Mouse (Mus musculus) ovary, postnatal 10 days (tissue): ENCODE measurements around the gene Myh6.

Experiments used
- DNase-seq: peaks from one replicate; pipeline ENCODE4 v3.0.0; 2022; ENCODE audit warnings: low spot score

Gene Myh6

DNA sequence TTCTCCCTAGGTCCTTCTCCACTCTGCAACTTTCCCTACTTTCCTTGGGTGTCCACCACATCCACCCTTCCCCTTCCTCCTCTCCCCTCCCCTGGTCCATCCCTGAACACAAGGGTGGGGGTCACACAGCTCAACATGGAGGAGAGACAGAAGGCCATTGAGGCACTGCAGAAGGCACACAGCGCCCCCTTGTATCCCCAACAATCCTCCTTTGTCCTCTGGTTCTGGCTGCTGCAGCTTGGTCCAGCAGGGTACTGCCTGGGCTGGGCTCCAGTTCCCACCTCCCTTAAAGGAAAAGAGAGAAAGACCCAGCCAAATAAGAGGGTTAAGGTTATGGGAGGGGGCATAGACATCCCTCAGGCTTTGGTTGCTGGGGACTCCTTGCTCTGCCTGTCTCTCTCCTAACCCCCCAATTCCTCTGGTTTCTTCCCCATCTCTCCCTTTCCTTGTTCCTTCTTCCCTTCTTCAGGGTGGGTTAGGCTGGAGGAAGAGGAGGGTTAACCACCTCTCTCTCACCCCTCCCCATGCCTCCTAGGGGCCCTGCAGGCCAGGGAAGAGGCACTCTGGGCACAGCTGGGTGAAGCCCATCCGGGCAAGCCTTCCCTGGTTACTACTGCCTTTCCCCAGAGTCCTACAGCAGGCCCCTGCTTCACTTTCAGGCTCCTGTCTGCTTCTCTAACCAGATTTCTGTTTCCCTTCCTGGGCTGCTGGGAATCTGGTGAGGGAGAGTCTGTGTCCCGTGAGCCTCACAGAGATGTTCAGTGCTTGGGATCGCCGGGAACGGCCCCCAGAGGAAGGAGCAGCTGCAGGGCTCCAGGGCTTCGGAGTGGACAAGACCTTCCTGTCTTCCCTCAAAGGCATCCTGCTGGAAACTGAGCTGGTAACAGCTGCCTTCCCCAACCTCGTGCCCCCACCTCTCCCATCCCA is 30.6 kb downstream of the Myh6 start, which contains the start of gene Cmtm5:
Cmtm5 (plus strand) TSS at position 358 of the 927 bp plus-strand sequence.
- DNase-seq, result no peak

DNA sequence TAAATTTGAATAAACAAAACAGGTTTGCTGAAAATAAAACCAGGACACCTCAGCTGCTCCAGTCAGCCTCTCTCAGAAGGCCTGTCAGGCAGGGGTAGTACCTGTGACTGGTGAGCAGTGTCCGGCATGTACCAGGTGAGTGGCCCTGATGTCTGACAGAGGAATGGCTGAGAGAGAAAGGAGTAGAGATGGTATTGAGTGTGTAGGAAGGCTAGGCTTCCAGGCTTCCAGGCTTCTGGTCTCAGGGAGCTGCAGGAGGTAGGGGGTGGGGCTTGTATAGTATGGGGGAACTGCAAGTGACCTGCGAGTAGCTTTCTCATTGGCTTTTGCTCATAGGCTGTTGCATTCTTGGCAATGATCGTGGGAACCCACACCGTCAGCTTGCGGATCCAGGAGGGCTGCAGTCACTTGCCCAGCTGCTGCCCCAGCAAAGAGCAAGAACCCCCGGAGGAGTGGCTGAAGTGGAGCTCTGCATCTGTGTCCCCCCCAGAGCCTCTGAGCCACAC is 34.0 kb downstream of the Myh6 start, which contains the start of gene Il25:
Il25 (plus strand) TSS at position 51 of the 506 bp plus-strand sequence.
- no peak for DNase-seq

DNA sequence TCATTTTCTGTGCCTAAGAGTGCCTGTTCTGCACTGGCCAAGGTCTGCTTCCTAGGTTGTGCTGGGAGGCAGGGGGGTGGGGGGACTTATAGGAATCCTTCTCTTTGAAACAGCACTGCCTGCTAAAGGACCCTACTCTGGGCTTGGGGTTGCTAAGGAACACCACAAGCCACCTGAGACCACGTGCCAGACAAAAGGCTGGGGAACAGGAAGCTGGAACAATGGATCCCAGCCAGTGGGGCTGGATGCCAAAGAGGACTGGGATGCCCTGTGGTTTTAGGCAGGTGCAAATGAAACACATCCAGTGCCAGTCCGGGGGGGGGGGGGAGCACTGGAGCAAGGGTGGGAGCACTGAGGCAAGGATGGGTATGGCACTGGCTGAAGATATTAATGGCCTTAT is 36.3 kb downstream of the Myh6 start:
- no peak for DNase-seq

DNA sequence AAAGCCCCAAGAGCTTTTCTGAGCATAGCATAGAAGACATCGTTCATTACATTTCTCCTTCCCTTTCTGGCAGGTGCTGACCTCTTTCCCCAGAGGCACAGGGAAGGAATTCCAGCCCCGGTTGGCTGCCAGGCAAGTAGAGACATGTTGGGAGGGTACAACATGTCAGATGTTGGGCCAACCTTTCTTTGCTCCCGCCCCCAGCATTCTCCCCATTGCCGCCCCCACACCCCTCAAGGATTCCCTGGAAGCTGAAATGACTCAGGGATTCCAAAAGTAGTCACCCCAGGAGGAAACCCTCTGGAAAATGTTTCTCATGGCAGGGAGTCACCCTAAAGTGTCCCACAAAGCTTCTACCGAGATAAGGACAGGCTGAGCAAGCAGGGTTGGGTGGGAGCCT is 36.9 kb downstream of the Myh6 start:
- no peak for DNase-seq

DNA sequence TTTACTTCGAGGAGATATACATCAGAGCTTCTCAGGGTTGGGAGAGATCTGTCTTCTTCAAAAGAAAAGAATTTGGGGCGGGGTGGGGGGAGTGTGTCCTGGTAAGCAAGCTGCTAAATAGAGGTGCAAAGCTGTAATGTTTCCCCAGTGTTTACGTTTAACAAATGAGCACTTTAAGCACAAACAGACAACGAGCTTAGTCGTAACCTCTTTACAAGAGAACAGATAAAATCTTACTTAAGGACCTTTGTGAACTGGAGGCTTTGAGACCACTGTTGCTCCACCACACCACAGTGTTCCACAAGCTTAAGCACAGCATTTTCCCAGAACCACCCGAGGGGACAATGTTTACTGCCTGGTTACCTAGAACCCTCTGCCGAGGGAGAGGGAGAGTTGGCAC is 39.4 kb downstream of the Myh6 start:
- no peak for DNase-seq

DNA sequence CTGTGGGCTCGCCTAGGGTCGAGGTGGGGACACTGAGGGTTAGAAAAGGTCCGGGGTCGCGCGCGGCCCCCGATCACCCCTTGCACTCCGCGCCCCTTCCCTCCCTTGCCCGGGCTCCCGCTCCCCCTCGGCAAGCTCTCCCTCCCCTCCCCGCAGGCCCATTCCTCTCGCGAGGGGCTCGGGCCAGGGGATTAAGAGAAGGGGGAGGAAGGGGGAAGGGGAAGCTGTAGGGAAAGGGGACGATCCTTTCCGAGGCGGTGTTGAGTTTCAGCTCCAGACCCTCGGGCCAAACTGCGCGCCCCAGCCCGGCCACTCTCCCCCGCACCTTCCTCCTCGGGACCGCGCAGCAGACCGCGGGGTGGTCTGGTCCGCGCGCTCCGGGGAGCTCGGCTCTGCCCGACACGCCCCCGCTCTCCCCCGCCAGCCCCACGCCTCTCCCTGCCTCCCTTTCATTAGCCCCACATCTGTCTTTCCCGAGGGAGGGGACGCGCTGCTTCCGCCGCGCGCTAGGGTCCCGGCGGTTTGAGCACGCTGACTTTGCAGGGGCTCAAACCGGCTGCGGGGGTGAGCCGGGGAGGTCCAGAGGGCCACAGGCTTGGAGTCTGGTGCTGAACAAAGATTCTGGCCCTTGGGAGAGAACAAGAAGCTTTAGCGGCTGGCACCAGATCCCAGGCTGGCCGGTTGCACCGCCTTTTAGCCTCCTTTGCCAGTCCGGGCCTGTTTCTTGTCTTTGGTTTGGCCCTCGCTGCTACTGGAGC is 40.1 kb downstream of the Myh6 start:
- DNase-seq, result peak; percentile 57

DNA sequence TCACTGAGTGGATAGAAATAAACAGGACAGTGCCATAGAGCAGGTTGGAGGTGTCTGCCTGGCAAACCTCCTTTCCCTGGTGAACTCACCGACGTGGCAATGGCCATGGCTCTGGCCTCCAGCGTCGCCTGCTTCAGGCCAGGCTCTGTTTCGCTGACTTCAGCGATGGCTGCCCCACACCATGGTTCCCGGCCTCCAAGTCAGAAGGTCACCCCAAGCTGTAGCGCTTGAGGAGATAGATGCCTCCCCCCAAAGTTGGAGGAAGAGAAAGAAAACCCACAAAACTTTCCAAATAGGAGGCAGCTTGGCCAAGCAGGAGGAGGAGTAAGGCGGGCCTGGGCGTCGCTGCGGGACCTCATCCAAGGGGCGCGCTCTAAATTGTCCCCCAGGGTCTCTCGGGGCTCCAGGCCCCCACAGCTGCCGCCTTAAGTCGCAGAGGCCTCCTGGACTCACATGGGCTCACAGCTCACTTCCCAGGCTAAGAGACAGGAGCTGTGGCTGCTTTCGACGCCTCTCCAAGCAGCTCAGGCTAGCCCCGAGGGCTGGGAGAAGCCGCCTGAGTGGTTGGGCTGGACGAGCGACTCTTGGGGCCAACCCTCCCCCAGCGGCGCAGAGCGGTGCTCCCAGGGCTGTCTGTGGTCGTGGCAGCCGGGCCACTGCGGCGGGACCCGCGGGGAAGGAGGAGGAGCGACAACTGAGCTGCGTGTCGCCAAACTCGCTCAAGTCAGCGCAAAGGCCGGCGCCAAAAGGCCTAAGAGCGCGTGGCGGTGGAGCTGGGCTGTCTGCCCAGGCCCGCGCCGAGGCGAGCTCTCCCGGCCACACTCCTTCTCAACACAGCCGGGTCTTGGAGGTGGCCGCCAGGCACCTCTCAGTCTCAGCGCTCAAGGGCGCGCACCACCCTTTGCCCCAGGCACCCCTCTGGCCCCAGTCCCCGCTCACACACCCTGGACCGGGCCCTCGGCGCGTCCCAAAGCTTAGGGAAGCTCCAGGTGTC is 41.1 kb downstream of the Myh6 start, which contains the start of gene Efs:
Efs (minus strand) TSS at position 778 of the 994 bp plus-strand sequence.
- peak; percentile 71 for DNase-seq

DNA sequence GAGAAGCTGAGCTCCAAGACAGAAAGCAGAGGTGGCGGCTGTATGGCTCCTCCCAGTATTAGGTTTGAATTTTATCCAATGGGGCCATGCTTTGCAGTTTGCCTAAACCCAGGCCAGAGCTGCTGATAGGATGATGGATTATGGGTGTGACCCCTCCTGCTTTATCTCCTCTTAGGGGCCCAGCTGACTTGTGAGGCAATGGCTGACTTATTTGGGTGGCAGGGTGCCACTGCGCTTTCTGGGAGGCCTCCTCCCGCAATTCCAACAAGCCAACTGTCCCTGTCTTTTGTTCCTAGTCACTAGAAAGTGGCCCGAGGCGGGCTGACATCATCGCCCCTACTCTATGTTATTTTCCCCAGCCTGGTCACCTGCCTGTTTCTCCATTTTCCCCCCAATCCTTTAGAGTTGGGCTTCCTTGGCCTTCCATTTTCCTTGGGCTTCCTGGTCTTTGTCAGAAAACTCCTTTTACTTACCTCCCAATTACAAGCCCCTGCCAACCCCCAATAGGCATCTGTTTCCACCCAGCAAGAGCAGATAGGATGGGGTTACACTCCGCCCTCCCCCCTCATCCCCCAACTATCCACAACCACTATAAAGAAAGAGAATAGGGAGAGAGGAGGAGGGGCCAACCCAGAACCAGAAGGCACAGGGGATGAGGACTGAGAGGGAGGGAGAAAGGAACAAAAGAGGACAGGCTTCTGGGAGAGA is 41.9 kb downstream of the Myh6 start:
- DNase-seq, result peak; percentile 56

DNA sequence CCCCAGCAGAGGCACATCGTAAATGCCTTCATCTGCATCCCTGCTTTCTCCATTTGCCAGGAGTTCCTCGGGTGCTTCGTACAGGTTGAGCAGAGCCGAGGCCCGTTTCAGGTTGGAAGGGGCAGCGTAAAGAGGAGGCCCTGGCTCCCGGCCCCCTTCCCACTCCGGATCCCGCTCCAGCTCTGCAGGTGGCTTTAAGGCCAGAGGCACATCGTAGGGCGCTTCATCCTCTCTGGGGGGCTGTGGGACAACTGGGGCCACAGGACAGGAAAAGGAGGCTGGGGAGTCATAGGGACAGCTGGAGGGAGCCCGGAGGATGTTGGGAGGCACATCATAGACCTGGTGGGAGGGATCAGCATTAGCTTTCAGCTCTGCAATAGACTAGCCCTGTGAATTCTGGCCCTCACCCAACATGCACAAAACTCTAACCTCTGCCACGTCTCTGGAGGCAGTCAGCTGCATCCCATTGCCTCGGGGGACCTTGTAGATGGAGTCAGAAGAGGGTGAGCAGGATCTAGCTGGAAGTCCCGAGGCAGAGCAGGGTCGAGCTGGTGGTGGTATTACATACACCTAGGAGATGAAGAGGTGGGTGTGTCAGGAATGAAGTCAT is 46.5 kb downstream of the Myh6 start:
- no peak for DNase-seq

DNA sequence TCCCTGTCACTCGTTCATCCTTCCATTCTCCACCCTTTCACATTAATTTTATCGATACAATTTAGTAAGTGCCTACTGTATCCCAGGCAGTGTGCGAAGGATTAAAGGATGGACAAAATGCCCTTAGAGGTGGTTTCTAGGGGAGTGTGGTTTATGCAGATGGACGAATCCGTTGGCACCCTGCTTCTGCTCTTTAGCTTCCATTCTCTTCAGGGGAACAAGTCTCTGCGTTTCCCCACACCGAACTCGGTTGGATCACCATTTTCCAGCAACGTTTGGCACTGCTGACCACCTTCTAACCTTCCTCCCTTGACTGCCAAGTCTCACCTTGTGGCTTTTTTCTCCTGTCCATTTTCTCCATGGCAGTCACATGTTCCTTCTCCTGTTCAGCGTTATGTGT is 53.4 kb downstream of the Myh6 start:
- no peak for DNase-seq

DNA sequence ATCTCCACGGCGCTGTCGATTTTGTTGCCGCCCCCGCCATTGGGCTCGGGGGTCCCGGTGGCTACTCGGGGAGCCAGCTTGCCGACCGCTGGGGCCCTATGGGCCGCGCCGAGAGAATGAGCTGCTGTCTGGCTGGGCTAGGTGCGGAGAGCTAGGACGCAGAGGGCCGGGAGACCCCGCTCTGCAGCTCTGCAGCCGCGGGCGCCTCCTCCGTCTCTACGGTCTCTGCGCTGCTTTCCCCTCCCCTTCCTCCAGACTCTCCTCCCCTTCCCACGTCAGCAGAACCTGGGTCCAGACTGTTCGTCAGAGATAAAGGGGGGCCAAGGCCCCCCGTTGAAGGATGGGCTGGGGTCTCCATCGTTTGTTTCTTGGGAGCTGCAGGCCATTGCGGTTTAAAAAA is 53.8 kb downstream of the Myh6 start, which contains the start of gene Slc22a17:
Slc22a17 (minus strand) TSS at position 247 of the 400 bp plus-strand sequence.
- peak; percentile 64 for DNase-seq

DNA sequence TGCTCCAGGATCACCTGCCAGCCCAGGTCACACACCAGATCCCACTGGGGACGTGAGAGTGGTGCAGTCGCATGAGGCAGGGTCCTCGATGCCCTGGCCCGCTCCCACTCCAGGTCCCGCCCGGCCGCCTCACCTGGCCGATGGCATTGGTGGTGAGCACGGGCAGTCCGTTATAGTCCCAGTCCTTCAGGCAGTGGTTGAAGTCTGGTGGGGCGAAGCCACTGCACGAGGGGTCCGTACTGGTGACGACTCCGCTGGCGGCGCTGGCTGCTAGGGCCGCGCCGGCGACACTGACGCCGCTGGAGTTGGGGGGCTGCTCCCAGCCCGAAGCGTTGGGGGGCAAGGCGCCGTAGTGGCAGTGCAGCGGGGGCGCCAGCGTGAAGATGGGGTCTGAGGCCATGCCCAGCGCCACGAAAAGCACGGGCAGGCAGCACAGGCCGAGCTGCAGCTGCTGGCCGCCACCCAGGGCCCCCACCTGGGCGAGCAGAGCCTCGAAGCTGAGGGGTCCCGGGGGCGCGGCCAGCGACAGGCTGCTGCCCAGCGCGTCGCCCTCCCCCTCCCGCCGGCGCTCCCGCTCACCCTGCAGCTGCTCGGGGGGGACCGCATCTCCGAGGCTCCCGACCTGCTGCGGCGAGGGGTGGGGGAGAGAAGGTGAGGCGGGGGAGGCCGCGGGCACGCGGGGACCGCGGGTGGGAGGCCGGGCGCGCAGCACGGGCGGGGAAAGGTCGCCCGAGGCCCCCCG is 54.4 kb downstream of the Myh6 start:
- no peak for DNase-seq

DNA sequence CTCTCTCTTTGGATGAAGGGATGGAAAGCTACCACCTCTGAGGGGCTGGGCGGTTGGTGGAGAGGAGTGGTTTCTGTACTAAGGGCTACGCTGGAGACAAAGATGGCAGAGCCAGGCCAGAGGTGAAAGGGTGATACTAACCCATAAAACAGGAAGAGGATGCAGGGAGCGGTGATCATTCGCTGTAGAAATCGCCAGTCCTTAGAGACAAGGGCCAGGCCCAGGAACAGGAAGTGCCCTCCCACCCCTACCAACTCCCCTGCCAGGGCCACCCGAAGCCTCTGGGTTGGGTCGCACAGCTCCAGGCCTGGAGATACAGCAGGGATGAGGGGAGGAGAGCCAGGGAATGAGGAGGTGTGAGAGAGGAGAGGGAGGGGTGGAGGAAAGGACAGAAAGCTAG is 58.0 kb downstream of the Myh6 start:
- DNase-seq, result no peak

DNA sequence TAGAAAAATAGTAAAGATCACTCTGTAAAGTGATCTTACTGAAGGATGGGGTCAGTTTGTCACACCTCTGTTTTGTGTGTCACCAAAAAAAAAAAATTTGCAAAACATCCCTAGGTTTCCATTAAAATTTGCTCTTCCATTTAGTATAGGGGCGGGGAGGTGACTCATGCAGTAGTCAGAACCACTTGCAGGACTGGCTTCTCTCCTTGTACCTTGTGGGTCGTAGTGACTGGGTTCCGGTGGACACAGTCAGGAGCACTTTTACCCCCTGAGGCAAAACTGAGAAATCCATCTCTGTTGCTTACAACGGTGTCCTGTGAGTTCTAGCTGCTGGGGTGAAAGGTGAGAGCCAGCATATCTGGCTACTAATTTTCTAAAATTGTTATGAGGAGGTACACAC is 63.1 kb downstream of the Myh6 start:
- no peak for DNase-seq

DNA sequence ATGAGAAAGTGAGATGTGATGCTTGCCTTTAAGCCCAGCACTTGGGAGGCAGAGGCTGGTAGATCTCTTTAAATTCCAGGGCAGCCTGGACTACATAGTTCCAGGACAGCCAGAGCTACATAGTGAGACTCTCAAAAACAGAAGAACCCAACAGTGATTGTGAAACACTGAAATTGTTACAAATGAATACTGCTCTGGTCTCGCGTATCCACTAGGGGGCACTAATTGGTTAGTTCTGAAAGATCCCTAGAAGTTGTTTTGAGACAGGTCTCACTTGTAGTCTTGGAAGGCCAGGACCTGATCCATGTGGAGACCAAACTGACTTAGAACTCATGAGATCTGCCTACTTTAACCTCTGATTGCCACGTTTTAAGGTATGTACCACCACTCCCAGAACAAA is 66.3 kb downstream of the Myh6 start:
- no peak for DNase-seq

DNA sequence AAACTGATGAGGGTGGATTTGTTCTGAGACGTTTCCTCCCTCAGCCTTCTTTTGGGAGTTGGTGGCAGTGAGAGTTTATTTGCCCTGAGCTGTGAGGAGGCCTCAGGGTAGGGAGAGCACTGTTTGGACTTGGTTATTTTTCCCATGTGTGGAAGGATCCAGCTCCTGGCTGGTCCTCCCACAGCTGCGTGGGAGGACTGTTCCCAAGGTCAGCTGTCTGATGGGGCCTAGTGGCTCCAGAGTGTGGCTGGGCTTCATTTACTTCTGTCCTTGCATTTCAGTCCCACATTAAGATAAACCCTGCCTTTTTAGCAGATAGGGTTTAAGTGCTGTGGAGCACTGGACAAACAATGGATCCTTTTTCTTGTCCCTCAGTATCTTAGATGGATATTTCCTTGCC is 69.3 kb downstream of the Myh6 start:
- no peak for DNase-seq

DNA sequence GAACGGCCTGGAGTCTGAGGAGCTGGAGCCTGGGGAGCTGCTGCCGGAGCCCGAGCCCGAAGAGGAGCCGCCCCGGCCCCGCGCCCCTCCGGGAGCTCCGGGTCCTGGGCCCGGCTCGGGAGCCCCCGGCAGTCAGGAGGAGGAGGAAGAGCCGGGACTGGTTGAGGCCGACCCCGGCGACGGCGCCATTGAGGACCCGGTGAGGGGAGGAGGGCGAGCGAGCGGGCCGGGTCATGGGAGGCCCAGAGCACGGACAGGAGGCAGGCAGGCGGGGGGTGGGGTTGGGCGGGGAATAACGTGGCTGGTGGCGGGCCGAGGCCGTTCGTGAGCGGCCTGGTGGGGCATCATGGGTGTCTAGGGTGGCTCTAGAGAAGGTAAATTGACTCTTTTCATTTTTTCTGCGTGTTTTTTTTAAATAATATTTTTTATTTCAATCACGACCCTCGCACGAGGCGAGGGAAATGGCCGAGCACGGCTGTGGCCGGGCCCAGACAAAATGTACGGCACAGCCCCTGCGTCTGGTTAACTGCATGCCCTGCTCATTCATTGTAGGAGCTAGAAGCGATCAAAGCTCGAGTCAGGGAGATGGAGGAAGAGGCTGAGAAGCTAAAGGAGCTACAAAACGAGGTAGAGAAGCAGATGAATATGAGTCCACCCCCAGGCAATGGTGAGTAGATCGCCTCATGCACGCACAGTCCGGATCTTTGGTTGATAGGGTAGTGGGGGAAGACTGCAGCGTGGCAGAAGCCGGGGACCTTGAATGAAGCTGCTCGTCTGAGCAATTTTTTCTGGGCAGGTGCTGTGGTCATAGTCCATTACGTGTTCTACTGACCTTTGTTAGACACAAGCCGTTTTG is 72.2 kb downstream of the Myh6 start:
- DNase-seq, result peak; percentile 54

DNA sequence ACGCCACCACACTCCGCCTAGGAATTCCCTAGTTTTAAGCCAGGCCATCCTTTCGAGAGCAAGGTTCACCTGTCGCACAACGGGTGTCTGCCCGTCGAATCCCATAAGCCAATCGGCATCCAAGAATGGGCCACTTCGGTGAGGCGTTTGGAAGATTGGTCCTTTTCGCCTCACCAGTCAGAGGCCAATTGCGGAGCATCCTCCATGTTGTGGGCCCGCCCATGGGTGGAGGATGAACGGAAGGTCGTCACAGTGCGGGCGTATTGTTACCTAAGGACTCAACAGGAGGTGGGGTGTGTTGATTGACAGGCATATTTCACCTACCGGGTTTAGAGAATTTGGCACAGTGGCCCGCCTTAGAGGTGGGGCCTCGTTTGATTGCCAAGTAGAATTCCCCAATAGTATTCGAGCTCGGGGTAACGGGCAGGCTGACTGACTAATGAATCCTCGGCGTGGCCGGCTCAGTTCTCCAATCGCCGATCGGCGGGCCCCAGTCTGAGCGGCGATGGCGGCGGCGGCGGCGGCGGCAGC is 73.0 kb downstream of the Myh6 start:
- peak; percentile 96 for DNase-seq
